Mouse (Mus musculus): ENCODE measurements around the gene Npb. TPM values are rescaled to one million over a fixed set of nuclear protein-coding genes. Genes with fewer than 3 reads are reported as not detected.
"Not testable (repeated sequence)": the region's sequence is repeated elsewhere in the genome, so short reads cannot be mapped to it uniquely, and the experiment has no call there.

Npb gene
- total RNA-seq, 2 experiments from 2014 or later = 2.4 to 2.5 TPM

- peak; percentile 27 for DNase-seq
Observed at GRCm38 (mm10) chr11:120580190-120580589, 28.1 kb upstream of the Npb start.

- DNase-seq = peak; percentile 54
Observed at GRCm38 (mm10) chr11:120580871-120581331, 27.4 kb upstream of the Npb start.

DNA sequence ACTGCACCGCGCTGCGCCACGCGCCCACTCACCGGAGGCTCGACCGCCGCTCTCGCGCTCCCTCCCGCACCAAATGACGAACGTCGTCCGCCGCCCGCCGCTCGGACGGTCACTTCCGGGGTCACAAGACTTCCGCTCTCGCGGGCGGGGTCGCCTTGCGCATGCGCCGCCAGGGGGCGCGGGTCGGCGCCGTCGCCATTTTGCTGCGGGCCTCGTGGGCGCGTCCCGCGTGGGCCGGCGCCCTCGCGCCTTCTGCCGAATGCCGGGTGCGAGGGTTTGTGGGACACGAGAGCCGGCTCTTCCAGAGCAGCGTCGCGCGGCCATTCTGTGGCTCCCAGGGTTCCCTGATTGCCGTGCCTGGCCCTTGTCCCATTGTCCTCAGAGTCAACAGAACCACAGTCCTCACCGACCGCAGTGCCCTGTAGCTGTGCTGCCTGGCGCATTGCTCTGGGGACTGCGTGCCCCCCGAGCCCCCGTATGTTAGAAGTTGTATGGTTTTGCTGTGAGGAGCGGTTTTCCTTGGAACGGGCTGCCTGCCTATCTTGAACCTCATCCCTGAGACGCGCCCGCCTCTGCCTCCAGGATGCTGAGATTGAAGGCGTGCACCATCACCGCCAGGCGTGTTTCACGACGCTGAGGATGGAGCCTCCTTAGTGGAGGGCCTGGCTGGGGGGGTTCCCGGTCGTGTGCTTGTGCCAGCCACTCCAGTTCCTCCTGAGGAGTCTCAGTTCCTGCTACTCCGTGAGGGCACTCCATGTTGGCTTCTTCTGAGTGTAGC is 26.6 kb upstream of the Npb start, which contains the start of gene Arhgdia:
Gene Arhgdia, minus strand, starts transcription at position 135 of the 778 bp plus-strand sequence.
- DNase-seq = peak; percentile 93

GRCm38 (mm10) chr11:120582268-120582981 is 25.9 kb upstream of the Npb start:
- peak; percentile 44 for DNase-seq

GRCm38 (mm10) chr11:120582982-120583293 is 25.3 kb upstream of the Npb start:
- not testable (repeated sequence) for DNase-seq

DNA sequence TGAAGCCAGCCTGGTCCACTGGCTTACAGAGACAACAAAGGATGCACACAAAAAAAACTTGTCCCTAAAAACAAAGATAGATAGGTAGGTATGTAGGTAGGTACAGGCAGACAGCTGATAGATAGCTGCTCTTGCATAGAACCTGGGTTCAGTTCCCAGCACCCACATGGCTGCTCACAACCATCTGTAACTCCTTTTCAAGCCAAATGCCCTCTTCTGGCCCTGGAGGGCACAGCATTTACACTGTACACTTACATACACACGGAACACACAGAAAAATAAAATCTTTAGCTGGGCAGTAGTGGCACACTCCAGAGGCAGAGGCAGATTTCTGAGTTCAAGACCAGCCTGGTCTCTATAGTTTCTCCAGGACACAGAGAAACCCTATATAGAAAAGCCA is 24.3 kb upstream of the Npb start:
- DNase-seq = no peak

DNA sequence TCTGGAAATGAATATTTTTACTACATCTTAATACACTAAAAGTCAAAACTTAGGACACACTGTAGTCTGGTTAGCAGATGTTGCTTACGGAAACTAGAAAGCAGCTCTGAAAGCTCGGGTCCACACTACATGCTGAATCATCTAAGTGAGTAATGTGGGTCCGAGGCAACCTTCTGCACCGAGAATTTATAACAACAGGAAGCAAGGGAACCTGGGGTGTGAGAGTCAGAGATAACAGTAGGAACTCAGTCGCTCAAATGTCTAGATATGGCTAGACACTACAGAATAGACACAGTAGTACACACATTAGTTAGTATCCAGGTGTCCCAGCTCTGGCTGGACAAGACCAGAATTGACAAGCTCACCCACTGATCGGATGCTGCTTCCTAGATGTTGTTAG is 19.7 kb upstream of the Npb start:
- no peak for DNase-seq

DNA sequence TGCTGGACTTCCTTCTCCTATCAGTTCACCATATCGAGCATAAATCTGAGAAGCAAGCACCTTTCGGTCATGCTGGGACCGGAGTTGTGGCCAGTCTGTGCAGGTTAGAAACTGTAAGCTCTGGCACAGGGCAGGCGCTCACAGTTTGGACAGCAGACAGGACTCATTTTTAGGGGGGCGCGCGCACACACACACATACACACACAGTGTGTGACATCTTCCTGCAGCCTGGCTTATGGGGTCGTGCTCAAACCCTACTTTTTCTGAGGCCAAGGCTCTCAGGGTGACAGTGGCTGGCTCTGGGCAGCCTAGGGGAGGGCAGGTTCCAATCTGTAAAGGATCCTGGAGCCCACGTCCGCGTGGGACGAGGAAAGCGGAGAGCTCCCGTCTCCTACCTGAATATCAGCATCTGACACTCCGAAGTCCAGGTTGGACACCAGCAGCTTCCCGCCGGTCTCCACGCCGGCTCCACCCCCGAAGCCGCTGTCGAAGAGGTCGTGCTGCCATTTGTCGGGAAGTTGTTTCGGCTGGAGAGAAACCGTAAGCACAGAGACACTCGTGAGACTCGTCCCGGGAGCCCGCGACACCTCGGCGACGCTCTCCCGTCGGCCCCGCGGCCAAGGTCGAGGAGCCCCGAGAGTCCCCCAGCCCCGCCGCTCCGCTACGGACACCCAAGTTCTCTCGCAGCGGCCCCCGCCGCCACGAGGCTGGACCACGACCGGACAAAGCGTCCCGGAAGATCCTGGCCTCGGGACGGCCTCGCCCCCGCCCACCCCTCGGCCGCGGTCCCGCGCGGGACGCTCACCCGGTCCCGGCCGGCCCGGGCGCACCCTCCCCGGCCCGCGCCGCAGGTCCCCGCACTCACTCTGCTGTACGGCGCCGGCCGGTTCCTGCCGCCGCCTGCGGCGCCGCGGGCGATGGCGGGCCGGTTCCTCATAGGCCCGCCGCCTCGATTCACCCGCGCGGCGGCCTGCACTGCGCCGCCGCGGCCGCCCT is 10.7 kb upstream of the Npb start:
- DNase-seq = peak; percentile 51

DNA sequence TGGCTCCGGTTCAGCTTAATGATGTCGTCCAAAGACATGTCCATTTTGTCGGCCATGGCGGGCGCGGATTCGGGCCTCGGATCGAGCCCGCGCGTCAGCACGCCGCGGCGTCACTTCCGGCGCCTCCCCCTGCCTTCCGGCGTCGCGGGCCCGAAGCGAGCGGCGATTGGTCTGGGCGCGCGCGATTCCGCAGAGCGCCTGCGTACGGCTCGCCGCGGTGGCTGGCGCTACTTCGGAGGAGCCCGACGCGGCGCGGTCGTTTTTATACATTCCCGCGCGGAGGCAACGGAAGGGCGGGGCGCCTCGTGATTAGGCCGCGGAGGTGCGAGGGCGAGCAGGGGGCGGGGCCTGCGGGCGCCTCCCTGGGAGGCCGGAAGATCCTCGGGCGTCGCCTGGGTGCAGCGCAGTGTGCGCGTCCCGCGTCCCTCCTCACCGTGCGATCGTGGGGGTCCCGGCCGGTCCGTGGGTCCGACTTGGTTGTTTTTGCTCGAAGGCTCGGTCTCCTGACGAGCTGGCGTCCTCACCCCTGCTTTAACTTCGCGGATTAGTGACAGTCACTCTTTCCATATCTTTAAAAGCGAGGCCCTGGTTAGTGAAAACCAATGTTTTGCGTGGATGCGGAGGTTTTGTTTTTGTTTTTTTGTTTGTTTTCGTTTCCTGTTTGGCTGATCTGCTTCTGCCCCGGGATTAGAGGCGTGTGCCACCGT is 9.8 kb upstream of the Npb start, which contains the start of the genes Alyref and Anapc11:
Gene Alyref, minus strand, starts transcription at position 83 of the 707 bp plus-strand sequence.
Gene Anapc11, plus strand, starts transcription at position 139 of the 707 bp plus-strand sequence.
- DNase-seq = peak; percentile 95

DNA sequence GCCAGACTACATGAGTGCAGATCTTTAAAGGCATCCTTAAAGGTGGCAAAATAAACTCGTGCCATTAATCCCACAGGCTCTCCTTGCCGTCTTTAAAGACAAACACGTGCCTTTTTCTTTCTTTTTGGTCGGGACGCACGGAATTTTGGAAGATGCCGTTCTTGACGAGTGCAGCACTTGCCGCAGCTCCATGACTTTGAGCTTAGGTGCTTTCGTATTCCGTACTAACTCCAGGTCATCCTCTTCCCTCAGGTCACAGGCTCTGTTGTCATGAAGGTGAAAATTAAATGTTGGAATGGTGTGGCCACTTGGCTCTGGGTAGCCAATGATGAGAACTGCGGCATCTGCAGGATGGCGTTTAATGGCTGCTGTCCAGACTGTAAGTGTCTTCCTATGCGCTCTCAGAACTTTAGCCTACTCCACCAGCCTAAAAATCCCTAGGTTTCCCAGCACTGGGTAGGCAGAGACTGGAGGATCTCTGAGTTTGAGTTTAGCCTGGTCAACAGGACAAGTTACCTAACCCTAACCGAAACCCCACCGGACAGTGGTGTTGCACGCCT is 9.2 kb upstream of the Npb start:
- no peak for DNase-seq

DNA sequence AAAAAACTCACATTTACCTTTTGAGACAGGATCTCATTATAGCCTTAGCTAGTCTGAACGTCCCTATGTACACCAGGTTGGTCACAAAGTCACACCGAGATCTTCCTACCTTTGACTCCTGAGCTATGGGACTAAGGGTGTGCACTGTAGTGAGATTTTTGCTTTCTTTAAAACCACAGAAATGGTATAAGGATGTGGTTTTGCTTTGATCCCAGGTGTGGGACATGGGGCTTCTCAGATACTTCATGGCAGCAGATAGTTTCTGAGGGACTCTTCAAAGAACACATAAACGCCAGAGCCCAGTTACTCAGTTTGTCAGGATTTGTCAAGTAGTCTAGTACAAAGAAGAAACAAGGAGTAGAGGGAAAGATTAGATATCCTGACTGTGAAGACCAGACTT is 7.6 kb upstream of the Npb start:
- no peak for DNase-seq

GRCm38 (mm10) chr11:120603545-120603944 is 4.7 kb upstream of the Npb start:
- no peak for DNase-seq

- no peak for DNase-seq
Observed at GRCm38 (mm10) chr11:120605667-120606066, 2.6 kb upstream of the Npb start.

DNA sequence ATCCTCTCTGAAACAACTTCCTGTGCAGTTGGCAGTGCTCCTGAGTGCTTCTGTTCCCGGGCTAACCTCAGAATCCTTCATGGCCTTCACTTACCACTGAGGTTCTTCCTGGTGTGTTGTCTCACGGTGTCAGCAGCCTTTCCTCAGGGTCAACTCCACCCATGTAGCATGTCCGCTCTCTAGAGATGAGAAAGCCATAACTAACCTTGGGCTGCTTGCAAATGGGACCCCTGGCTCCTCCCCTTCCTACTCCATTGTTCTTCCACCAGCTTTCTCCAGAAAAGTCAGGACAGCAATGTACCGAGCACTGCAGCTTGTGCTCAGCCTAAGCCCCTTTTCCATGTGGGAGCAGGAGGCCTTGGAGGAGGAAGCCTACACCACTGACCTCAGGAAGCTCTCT is 1.5 kb upstream of the Npb start:
- DNase-seq = no peak

GRCm38 (mm10) chr11:120609250-120609649 is 973 bp downstream of the Npb start:
- no peak for DNase-seq

GRCm38 (mm10) chr11:120610477-120611046 is 2.3 kb downstream of the Npb start:
- DNase-seq = no peak

- DNase-seq = peak; percentile 85
Observed at GRCm38 (mm10) chr11:120612763-120613162, 4.5 kb downstream of the Npb start.

- DNase-seq = no peak
Observed at GRCm38 (mm10) chr11:120613481-120613972, 5.2 kb downstream of the Npb start.

DNA sequence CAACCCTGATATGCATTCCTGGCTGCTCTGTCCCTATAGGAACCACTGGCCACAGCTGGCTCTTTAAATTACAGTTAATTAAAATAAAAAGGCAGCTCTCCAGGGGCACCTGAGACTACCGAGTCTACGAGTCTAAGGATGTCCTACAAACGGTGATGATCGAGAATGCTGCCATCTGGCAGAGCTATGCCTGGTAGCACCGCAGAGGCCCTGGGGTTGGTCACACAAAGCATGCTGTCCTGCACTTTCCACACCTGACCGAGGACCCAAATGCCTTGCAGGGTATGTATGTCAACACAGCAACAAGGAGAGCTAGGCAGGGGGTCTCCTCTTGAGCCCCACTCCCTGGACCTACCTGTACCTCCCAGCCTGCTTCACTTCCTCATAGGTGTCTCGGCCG is 5.7 kb downstream of the Npb start:
- DNase-seq = no peak

DNA sequence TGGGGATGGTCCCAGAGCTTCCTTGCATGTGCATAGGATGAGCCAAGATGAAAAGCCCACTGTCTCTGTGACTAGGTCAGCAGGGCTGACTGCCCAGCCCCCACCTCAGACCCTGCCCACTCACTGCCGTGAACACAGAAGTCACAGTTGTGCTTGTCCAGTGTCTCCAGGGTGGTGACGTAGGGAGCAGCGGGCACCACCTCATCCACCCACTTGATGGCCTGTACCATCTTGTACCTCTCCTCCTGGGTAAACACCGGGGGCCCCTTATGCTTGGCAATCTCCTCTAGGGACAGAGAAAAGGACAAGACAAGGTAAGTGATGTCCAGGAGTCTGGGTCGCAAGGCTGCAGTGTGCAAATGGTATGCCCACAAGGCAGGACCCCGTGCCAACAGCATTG is 6.9 kb downstream of the Npb start:
- DNase-seq = no peak
